Mouse (Mus musculus): ENCODE results near the gene Bet1l. TPM values are rescaled to one million over a fixed set of nuclear protein-coding genes. Genes with fewer than 3 reads are reported as not detected.

Bet1l gene
- polyA plus RNA-seq, 1 experiment from 2014 or later = 39.5 TPM

DNA sequence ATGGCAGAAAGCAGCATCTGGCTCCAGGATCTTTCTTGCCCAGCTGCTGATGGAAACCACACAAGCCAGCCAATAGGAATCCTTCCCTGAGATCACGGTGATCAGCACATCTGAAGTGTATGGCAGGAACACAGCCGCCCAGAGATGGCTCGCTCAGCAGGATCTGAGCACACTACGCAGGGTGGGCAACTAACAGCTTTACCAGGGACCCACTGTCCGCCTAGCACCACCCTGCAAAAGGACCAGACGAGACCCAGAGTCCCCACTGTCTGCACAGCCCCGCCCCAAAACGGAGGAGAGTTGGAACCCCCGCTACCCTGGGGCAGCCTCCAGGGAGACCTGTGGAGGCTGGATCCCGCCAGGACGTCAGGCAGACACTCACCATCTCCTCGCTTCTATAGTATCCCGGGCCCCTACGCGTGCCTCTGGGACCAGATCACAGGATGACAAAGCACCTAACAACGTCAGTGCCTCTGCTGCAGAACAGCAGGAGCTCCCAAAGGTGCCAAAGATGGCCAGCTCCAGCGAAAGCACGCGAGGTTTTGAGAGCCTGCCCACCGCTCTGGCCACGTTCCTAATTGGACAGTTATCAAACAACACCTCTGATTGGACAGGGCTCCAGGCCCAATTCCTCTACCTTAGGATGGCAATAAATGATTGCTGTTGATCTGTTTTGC is 35.6 kb downstream of the Bet1l start, which contains the start of gene Zfp941:
Gene Zfp941, minus strand, starts transcription at position 526 of the 677 bp plus-strand sequence.
- Histone ChIP-seq H3K9me3 (ENCODE audit: control insufficient read depth, low read length) (no peaks in the 10 kb centered on the region), H3K4me3 (ENCODE audit: control insufficient read depth in 1 of 2, insufficient read depth in 1 of 2, low read depth in 1 of 2, low read length in 2 of 2) (peak within 1 kb of the TSS; percentile 48 to 53), H3K27me3 (ENCODE audit: control insufficient read depth, insufficient read depth, low read length) (no peaks in the 10 kb centered on the region), H3K9ac (ENCODE audit: low read length) (peak within 1 kb of the TSS; percentile 64), H3K4me2 (ENCODE audit: low read length) (peak within 1 kb of the TSS; percentile 77), H3K27ac (replicated peaks in 1 of 2; ENCODE audit: control insufficient read depth in 1 of 2, insufficient read depth in 1 of 2, low read depth in 2 of 2, low read length in 2 of 2) (no peak within 1 kb of the TSS), H3K4me1 (ENCODE audit: control insufficient read depth in 2 of 2, insufficient read depth in 2 of 2, low read length in 2 of 2) (peaks cover 0 to 6% of the 10 kb centered on the region in 2 experiments; a peak in 1 of 4 replicates), H3K36me3 (ENCODE audit: control insufficient read depth, insufficient read depth, low read length) (no peaks in the 10 kb centered on the region)
- WGBS = 2% methylated on average over 21 of the region's 21 CpGs
- ATAC-seq (ENCODE audit: insufficient number of reproducible peaks, insufficient read depth, low FRiP score, low read depth) = 0 out of 2 replicates have a peak, but pooled peaks have one; percentile 26

- 51% methylated on average over 5 of the region's 5 CpGs for WGBS
These were observed 36.1 kb downstream of the Bet1l start for GRCm38 (mm10) chr7:140821305-140821652.

GRCm38 (mm10) chr7:140820173-140820572 is 37.2 kb downstream of the Bet1l start:
- Histone ChIP-seq H3K4me3 (ENCODE audit: control insufficient read depth in 1 of 2, insufficient read depth in 1 of 2, low read depth in 1 of 2, low read length in 2 of 2) (no peak overlapping the region), H3K27ac (replicated peaks in 1 of 2; ENCODE audit: control insufficient read depth in 1 of 2, insufficient read depth in 1 of 2, low read depth in 2 of 2, low read length in 2 of 2) (no peak overlapping the region), H3K4me2 (ENCODE audit: low read length) (no peak overlapping the region), H3K4me1 (ENCODE audit: control insufficient read depth in 2 of 2, insufficient read depth in 2 of 2, low read length in 2 of 2) (peaks cover 0 to 6% of the 10 kb centered on the region in 2 experiments; a peak in 1 of 4 replicates), H3K27me3 (ENCODE audit: control insufficient read depth, insufficient read depth, low read length) (no peaks in the 10 kb centered on the region), H3K9ac (ENCODE audit: low read length) (no peak overlapping the region), H3K36me3 (ENCODE audit: control insufficient read depth, insufficient read depth, low read length) (no peaks in the 10 kb centered on the region), H3K9me3 (ENCODE audit: control insufficient read depth, low read length) (no peaks in the 10 kb centered on the region)
- 63% methylated on average over 4 of the region's 4 CpGs for WGBS
- no peak for ATAC-seq (ENCODE audit: insufficient number of reproducible peaks, insufficient read depth, low FRiP score, low read depth)

More at GRCm38 (mm10) chr7:140821305-140821652, 36.1 kb downstream of the Bet1l start:
- no peaks in the 10 kb centered on the region for H3K9me3 ChIP-seq (ENCODE audit: control insufficient read depth, low read length)
- no peak overlapping the region for H3K27ac ChIP-seq (replicated peaks in 1 of 2; ENCODE audit: control insufficient read depth in 1 of 2, insufficient read depth in 1 of 2, low read depth in 2 of 2, low read length in 2 of 2)
- peaks cover 0 to 6% of the 10 kb centered on the region in 2 experiments; a peak in 1 of 4 replicates for H3K4me1 ChIP-seq (ENCODE audit: control insufficient read depth in 2 of 2, insufficient read depth in 2 of 2, low read length in 2 of 2)
- peak overlapping the region; percentile 48 to 53; a peak in 3 of 4 replicates for H3K4me3 ChIP-seq (ENCODE audit: control insufficient read depth in 1 of 2, insufficient read depth in 1 of 2, low read depth in 1 of 2, low read length in 2 of 2)
- no peaks in the 10 kb centered on the region for H3K36me3 ChIP-seq (ENCODE audit: control insufficient read depth, insufficient read depth, low read length)
- H3K4me2 ChIP-seq (ENCODE audit: low read length) = peak overlapping the region; percentile 77
- peak overlapping the region; percentile 64; the same call in 1 of the 2 replicates for H3K9ac ChIP-seq (ENCODE audit: low read length)
- no peaks in the 10 kb centered on the region for H3K27me3 ChIP-seq (ENCODE audit: control insufficient read depth, insufficient read depth, low read length)
- no peak for ATAC-seq (ENCODE audit: insufficient number of reproducible peaks, insufficient read depth, low FRiP score, low read depth)

GRCm38 (mm10) chr7:140812850-140813249 is 44.5 kb downstream of the Bet1l start:
- no peaks in the 10 kb centered on the region for H3K4me1 ChIP-seq (ENCODE audit: control insufficient read depth in 2 of 2, insufficient read depth in 2 of 2, low read length in 2 of 2)

DNA sequence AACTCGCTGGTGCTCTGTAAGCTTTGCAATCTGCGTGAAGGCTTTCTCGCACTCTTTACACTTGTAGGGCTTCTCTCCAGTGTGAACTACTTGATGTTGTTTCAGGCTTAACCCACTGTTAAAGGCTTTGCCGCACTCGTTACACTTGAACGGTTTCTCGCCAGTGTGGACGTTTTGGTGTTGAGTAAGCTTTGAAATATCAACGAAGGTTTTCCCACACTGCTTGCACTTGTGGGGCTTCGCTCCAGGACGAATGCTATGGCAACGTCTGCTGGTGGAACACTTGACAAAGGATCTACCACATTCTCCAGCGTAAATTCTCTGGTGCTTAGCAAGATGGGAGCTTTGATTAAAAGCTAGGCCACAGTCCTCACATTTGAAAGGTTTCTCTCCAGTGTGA is 45.7 kb downstream of the Bet1l start:
- 83% methylated on average over 13 of the region's 13 CpGs for WGBS
- Histone ChIP-seq H3K27me3 (ENCODE audit: control insufficient read depth, insufficient read depth, low read length) (no peaks in the 10 kb centered on the region), H3K9me3 (ENCODE audit: control insufficient read depth, low read length) (no peaks in the 10 kb centered on the region), H3K9ac (ENCODE audit: low read length) (no peak overlapping the region), H3K36me3 (ENCODE audit: control insufficient read depth, insufficient read depth, low read length) (no peaks in the 10 kb centered on the region), H3K4me1 (ENCODE audit: control insufficient read depth in 2 of 2, insufficient read depth in 2 of 2, low read length in 2 of 2) (no peaks in the 10 kb centered on the region), H3K4me2 (ENCODE audit: low read length) (no peak overlapping the region), H3K4me3 (ENCODE audit: control insufficient read depth in 1 of 2, insufficient read depth in 1 of 2, low read depth in 1 of 2, low read length in 2 of 2) (no peak overlapping the region), H3K27ac (replicated peaks in 1 of 2; ENCODE audit: control insufficient read depth in 1 of 2, insufficient read depth in 1 of 2, low read depth in 2 of 2, low read length in 2 of 2) (no peak overlapping the region)
- no peak for ATAC-seq (ENCODE audit: insufficient number of reproducible peaks, insufficient read depth, low FRiP score, low read depth)

More at GRCm38 (mm10) chr7:140812850-140813249, 44.5 kb downstream of the Bet1l start:
- no peak overlapping the region for H3K4me3 ChIP-seq (ENCODE audit: control insufficient read depth in 1 of 2, insufficient read depth in 1 of 2, low read depth in 1 of 2, low read length in 2 of 2)
- no peaks in the 10 kb centered on the region for H3K27me3 ChIP-seq (ENCODE audit: control insufficient read depth, insufficient read depth, low read length)
- no peak for ATAC-seq (ENCODE audit: insufficient number of reproducible peaks, insufficient read depth, low FRiP score, low read depth)
- H3K36me3 ChIP-seq (ENCODE audit: control insufficient read depth, insufficient read depth, low read length) = no peaks in the 10 kb centered on the region
- H3K27ac ChIP-seq (replicated peaks in 1 of 2; ENCODE audit: control insufficient read depth in 1 of 2, insufficient read depth in 1 of 2, low read depth in 2 of 2, low read length in 2 of 2) = no peak overlapping the region
- H3K9ac ChIP-seq (ENCODE audit: low read length) = no peak overlapping the region
- no peak overlapping the region for H3K4me2 ChIP-seq (ENCODE audit: low read length)
- no peaks in the 10 kb centered on the region for H3K9me3 ChIP-seq (ENCODE audit: control insufficient read depth, low read length)
- 83% methylated on average over 12 of the region's 12 CpGs for WGBS

- H3K9ac ChIP-seq (ENCODE audit: low read length) = no peak overlapping the region
- H3K4me2 ChIP-seq (ENCODE audit: low read length) = no peak overlapping the region
- no peak for ATAC-seq (ENCODE audit: insufficient number of reproducible peaks, insufficient read depth, low FRiP score, low read depth)
- no peaks in the 10 kb centered on the region for H3K36me3 ChIP-seq (ENCODE audit: control insufficient read depth, insufficient read depth, low read length)
- H3K4me3 ChIP-seq (ENCODE audit: control insufficient read depth in 1 of 2, insufficient read depth in 1 of 2, low read depth in 1 of 2, low read length in 2 of 2) = no peak overlapping the region
- 85% methylated on average over 6 of the region's 6 CpGs for WGBS
- H3K27ac ChIP-seq (replicated peaks in 1 of 2; ENCODE audit: control insufficient read depth in 1 of 2, insufficient read depth in 1 of 2, low read depth in 2 of 2, low read length in 2 of 2) = no peak overlapping the region
- no peaks in the 10 kb centered on the region for H3K27me3 ChIP-seq (ENCODE audit: control insufficient read depth, insufficient read depth, low read length)
- H3K9me3 ChIP-seq (ENCODE audit: control insufficient read depth, low read length) = no peaks in the 10 kb centered on the region
- no peaks in the 10 kb centered on the region for H3K4me1 ChIP-seq (ENCODE audit: control insufficient read depth in 2 of 2, insufficient read depth in 2 of 2, low read length in 2 of 2)
These were observed 46.9 kb downstream of the Bet1l start for GRCm38 (mm10) chr7:140810496-140810895.

DNA sequence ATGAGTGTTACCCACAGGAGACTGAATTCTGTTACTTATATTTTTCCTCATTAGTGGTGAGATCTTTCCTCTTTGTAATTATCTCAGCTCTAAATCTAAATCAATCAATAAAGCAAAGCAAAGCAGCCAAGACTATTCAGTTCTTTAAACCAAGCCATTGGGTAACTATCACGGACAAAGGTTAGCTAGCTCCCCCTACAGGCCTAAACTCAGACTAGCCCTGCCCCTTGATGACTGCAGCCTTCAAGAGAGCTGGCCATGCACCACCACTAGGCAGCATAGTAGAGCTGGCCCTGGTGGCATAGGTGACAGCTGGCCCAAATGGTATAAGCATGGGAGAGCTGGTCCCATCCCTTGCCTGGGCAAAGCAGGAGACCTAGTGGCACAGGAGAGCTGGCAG is 51.7 kb downstream of the Bet1l start:
- WGBS = 13% methylated on average over 1 of the region's 1 CpGs
- no peaks in the 10 kb centered on the region for H3K4me1 ChIP-seq (ENCODE audit: control insufficient read depth in 2 of 2, insufficient read depth in 2 of 2, low read length in 2 of 2)
- no peaks in the 10 kb centered on the region for H3K9me3 ChIP-seq (ENCODE audit: control insufficient read depth, low read length)
- no peak overlapping the region for H3K4me3 ChIP-seq (ENCODE audit: control insufficient read depth in 1 of 2, insufficient read depth in 1 of 2, low read depth in 1 of 2, low read length in 2 of 2)
- H3K27ac ChIP-seq (replicated peaks in 1 of 2; ENCODE audit: control insufficient read depth in 1 of 2, insufficient read depth in 1 of 2, low read depth in 2 of 2, low read length in 2 of 2) = no peak overlapping the region
- H3K4me2 ChIP-seq (ENCODE audit: low read length) = no peak overlapping the region
- H3K36me3 ChIP-seq (ENCODE audit: control insufficient read depth, insufficient read depth, low read length) = no peaks in the 10 kb centered on the region
- H3K27me3 ChIP-seq (ENCODE audit: control insufficient read depth, insufficient read depth, low read length) = no peaks in the 10 kb centered on the region
- ATAC-seq (ENCODE audit: insufficient number of reproducible peaks, insufficient read depth, low FRiP score, low read depth) = no peak
- no peak overlapping the region for H3K9ac ChIP-seq (ENCODE audit: low read length)
